Mouse (Mus musculus) hindbrain, embryonic 14.5 days (tissue): Measurements from ENCODE around the gene Gm11492. TPM values are rescaled to one million over a fixed set of nuclear protein-coding genes. Genes with fewer than 3 reads are reported as not detected.

ENCODE experiments used
- ATAC-seq: fragments of 200-750 bp; cut with Nextera tagmentation; 2 replicates; pipeline ENCODE4 v1.8.0; 2017; ENCODE audit warnings: moderate number of reproducible peaks, mild to moderate bottlenecking, moderate TSS enrichment, moderate library complexity; ENCODE audit not compliant: low FRiP score
- DNase-seq: peaks from one replicate; pipeline ENCODE4 v3.0.0-alpha.2; 2015; ENCODE audit warnings: low spot score
- H3K27ac ChIP-seq: fragments of 300-500 bp; sonication (generic); 2 replicates; pipeline ENCODE4 v1.5.1; 2014; ENCODE audit warnings: mild to moderate bottlenecking, moderate library complexity
- H3K27me3 ChIP-seq: fragments of 300-500 bp; sonication (generic); 2 replicates; pipeline ENCODE4 v1.6.1; 2014; ENCODE audit warnings: mild to moderate bottlenecking, low read length, mixed read lengths; ENCODE audit not compliant: control insufficient read depth, insufficient read depth
- H3K36me3 ChIP-seq: fragments of 300-500 bp; sonication (generic); replicated peaks from 2 replicates; pipeline ENCODE4 v1.6.1; 2014; ENCODE audit not compliant: control insufficient read depth, insufficient read depth
- H3K4me1 ChIP-seq: fragments of 300-500 bp; sonication (generic); replicated peaks from 2 replicates; pipeline ENCODE4 v1.6.1; 2014; ENCODE audit warnings: antibody characterized with exemption, low read length, mixed read lengths; ENCODE audit not compliant: control insufficient read depth, insufficient read depth
- H3K4me2 ChIP-seq: fragments of 300-500 bp; sonication (generic); replicated peaks from 2 replicates; pipeline ENCODE4 v1.6.1; 2014; ENCODE audit warnings: mild to moderate bottlenecking, moderate library complexity
- H3K4me3 ChIP-seq: fragments of 300-500 bp; sonication (generic); replicated peaks from 2 replicates; pipeline ENCODE4 v1.5.1; 2014; ENCODE audit warnings: mild to moderate bottlenecking, low read length
- H3K9ac ChIP-seq: fragments of 300-500 bp; sonication (generic); 2 replicates; pipeline ENCODE4 v1.6.1; 2014
- H3K9me3 ChIP-seq: fragments of 300-500 bp; sonication (generic); 2 replicates; pipeline ENCODE4 v1.6.1; 2016; ENCODE audit warnings: low read length; ENCODE audit not compliant: control insufficient read depth
- whole genome bisulfite sequencing: fragments of 180-500 bp; shearing (Covaris S2); extraction: QIAGEN DNeasy Blood & Tissue Kit; methylation state at CpG from one replicate; pipeline ENCODE4 v1.1.7; 2014; 5-methylcytosine and 5-hydroxymethylcytosine counted together
- polyA plus RNA-seq: library from polyadenylated mRNA; unstranded; fragments of >200 nt; fragmentation: Nextera tagmentation; extraction: Ambion mirVana; gene quantifications from 2 replicates; pipeline ENCODE4 v1.2.1, GENCODE M21; 2014

The Gm11492 gene
- polyA plus RNA-seq, 1 experiment from 2014 or later = not detected

- WGBS = 88% methylated on average over 10 of the region's 10 CpGs
- H3K27me3 ChIP-seq = no peaks in the 10 kb centered on the region
- no peaks in the 10 kb centered on the region for H3K36me3 ChIP-seq
- no peak overlapping the region for H3K27ac ChIP-seq
- ATAC-seq = no peak
- DNase-seq = no peak
- H3K4me3 ChIP-seq = no peak overlapping the region
- H3K4me2 ChIP-seq = no peak overlapping the region
- H3K9me3 ChIP-seq = no peaks in the 10 kb centered on the region
- H3K4me1 ChIP-seq = peaks cover 2% of the 10 kb centered on the region
- no peak overlapping the region for H3K9ac ChIP-seq
Observed at GRCm38 (mm10) chr11:87584711-87585505, 18.5 kb downstream of the Gm11492 start.

DNA sequence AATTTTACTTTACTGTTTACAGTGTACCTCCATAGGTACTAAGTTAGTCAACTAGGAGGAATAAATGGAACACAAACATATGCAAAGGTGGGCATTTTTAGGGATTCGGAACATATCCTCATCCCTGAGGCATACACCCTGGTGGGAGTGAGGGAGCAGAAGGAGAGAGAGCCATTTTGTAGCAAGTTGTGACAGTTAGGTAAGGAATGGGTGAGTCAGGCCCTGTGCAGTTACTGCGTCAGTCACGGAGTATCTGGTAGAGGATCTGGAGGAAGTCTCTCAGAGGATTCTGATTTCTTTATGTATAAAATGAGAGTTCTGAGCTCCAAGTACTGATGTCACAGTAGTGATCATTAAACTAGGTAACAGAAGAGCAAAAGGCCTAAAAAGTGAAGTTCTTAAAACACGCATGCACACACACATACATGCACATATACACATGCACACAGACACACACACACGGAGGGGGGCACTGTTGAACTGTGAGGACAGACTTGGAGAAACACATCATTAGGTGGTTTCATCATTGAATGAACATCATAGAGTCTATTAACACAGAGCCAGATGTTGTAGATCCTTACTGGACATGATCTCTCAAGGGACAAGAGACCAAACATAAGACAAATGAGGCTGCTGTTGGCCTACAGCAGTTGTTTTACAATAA, 20.9 kb downstream of the Gm11492 start:
- H3K4me1 ChIP-seq = peaks cover 12% of the 10 kb centered on the region
- H3K4me3 ChIP-seq = no peak overlapping the region
- H3K36me3 ChIP-seq = no peaks in the 10 kb centered on the region
- H3K4me2 ChIP-seq = no peak overlapping the region
- DNase-seq = no peak
- no peak for ATAC-seq
- WGBS = 91% methylated on average over 5 of the region's 5 CpGs
- no peak overlapping the region for H3K27ac ChIP-seq
- no peaks in the 10 kb centered on the region for H3K9me3 ChIP-seq
- no peak overlapping the region for H3K9ac ChIP-seq
- no peaks in the 10 kb centered on the region for H3K27me3 ChIP-seq

GRCm38 (mm10) chr11:87589605-87590004, 23.2 kb downstream of the Gm11492 start:
- no peaks in the 10 kb centered on the region for H3K36me3 ChIP-seq
- no peaks in the 10 kb centered on the region for H3K27me3 ChIP-seq
- no peak overlapping the region for H3K27ac ChIP-seq
- 90% methylated on average over 8 of the region's 8 CpGs for WGBS
- no peaks in the 10 kb centered on the region for H3K9me3 ChIP-seq
- no peak overlapping the region for H3K4me3 ChIP-seq
- H3K4me2 ChIP-seq = peak overlapping the region; percentile 76
- no peak for ATAC-seq
- peaks cover 20% of the 10 kb centered on the region for H3K4me1 ChIP-seq
- 0 out of 2 replicates have a peak overlapping the region, but pooled peaks have one; percentile 84 for H3K9ac ChIP-seq
- DNase-seq = no peak

GRCm38 (mm10) chr11:87590841-87591525, 24.5 kb downstream of the Gm11492 start:
- peak overlapping the region; percentile 62 for H3K4me3 ChIP-seq
- H3K27ac ChIP-seq = peak overlapping the region; percentile 92
- peaks cover 20% of the 10 kb centered on the region for H3K4me1 ChIP-seq
- 3% methylated on average over 25 of the region's 25 CpGs for WGBS
- peak; percentile 32 for DNase-seq
- peak overlapping the region; percentile 84 for H3K9ac ChIP-seq
- H3K4me2 ChIP-seq = peak overlapping the region; percentile 76
- no peaks in the 10 kb centered on the region for H3K36me3 ChIP-seq
- ATAC-seq = no peak
- H3K27me3 ChIP-seq = no peaks in the 10 kb centered on the region
- no peaks in the 10 kb centered on the region for H3K9me3 ChIP-seq

DNA sequence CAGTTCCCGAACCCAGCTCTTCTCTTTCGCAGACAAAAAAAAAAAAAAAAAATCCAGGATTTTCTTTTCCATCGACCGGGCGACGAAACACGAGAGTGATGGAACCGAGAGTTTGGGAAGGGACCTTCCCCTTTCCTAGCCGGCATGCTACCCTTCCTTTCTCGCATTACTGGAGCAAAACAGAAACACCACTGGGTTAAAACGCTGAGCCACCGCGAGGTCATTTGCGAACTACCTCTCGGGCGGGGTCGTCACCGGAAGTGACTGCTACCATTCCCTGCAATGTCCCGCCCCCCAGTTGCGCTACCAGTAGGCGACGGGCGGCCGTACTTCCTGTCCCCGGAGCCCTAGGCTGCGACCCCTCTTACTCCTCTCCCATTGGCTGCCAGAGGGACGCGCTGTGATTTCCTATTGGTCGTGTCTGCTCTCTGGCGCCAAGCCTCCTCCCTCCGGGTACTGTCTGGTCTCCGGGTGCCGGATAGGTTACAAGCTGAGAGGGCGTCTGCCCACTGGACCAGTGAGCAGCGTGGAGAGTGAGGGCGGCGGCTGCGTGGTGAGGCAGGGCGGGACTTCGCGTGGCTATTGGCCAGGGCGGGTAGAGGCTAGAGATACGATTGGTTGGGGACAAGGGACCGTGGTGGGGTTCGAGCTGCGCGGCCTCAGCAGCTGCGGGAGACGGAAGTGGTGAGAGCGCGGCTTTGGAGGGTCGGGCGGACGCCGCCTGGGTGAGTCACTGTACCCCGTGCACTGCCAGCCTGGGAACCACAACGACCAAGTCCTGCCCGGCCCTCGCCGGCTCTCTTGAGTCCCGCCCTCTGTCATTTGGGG, 25.3 kb downstream of the Gm11492 start, which contains the start of gene Mtmr4:
Gene Mtmr4, plus strand, starts transcription at position 637 of the 828 bp plus-strand sequence.
- H3K4me3 ChIP-seq = peak within 1 kb of the TSS; percentile 62
- H3K27ac ChIP-seq = peak within 1 kb of the TSS; percentile 92
- WGBS = under 1% methylated on average over 61 of the region's 61 CpGs
- DNase-seq = peak; percentile 96
- H3K4me1 ChIP-seq = peaks cover 25% of the 10 kb centered on the region
- peak within 1 kb of the TSS; percentile 81 for H3K4me2 ChIP-seq
- no peaks in the 10 kb centered on the region for H3K9me3 ChIP-seq
- ATAC-seq = peak; percentile 97
- no peaks in the 10 kb centered on the region for H3K27me3 ChIP-seq
- peak within 1 kb of the TSS; percentile 84 for H3K9ac ChIP-seq
- H3K36me3 ChIP-seq = no peaks in the 10 kb centered on the region

- no peak for ATAC-seq
Observed at GRCm38 (mm10) chr11:87592354-87592695, 25.9 kb downstream of the Gm11492 start.

DNA sequence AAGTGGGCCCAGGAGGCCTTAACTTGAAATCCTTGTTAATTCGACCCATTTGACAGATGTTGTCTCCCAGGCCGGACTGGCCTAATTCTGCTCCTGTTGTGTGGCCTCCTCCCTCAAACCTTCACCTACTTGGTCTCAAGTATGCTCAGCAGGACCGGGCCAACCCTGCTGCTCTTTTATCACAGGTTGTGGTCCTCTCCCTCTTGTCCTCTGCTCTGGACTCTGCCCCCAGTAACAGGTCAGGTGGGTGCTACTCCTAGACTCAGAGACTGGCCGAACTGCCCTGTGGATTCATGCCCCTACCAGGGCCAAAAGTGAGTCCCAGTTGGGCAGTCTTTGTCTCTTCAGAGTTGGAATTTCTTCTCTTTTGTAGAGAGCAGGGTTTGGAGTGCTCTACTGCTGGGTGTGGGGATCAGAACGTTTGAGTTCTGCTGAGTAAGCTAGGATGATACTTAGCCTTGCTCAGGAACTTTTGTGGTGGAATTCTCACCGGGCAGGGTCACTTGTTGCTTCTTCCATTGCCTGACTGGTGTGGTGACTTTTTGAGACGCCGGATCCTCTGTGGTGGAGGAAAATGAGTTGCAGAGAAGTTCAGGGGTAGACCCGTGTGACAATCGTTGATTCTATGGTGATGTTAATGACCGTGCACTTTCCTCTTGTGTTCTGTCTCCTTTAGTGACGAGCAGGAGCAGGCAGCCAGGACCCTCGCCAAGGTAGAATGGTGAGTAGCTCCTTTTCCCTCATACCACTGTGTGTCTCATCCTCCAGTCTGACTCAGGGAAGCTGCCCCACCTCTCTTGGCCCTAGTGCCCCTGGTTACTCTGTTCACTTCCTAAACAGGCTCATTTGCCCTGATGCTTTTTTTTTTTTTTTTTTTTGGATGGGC, 26.5 kb downstream of the Gm11492 start:
- Histone ChIP-seq H3K9ac (peak overlapping the region; percentile 68), H3K4me1 (peaks cover 32% of the 10 kb centered on the region), H3K4me3 (peak overlapping the region; percentile 62), H3K4me2 (peak overlapping the region; percentile 81), H3K36me3 (peaks cover 9% of the 10 kb centered on the region), H3K27me3 (no peaks in the 10 kb centered on the region), H3K27ac (peak overlapping the region; percentile 91; the same call in 1 of the 2 replicates), H3K9me3 (no peaks in the 10 kb centered on the region)
- no peak for DNase-seq
- no peak for ATAC-seq
- 31% methylated on average over 13 of the region's 13 CpGs for WGBS

More at GRCm38 (mm10) chr11:87592354-87592695, 25.9 kb downstream of the Gm11492 start:
- Histone ChIP-seq H3K9ac (peak overlapping the region; percentile 68), H3K27me3 (no peaks in the 10 kb centered on the region), H3K36me3 (peaks cover 3% of the 10 kb centered on the region), H3K4me1 (peaks cover 31% of the 10 kb centered on the region), H3K27ac (peak overlapping the region; percentile 91), H3K9me3 (no peaks in the 10 kb centered on the region), H3K4me3 (peak overlapping the region; percentile 62), H3K4me2 (peak overlapping the region; percentile 81)
- WGBS = 0% methylated on average over 12 of the region's 15 CpGs
- DNase-seq = no peak

GRCm38 (mm10) chr11:87595327-87595841, 28.9 kb downstream of the Gm11492 start:
- Histone ChIP-seq H3K9me3 (no peaks in the 10 kb centered on the region), H3K4me1 (peaks cover 25% of the 10 kb centered on the region), H3K27me3 (no peaks in the 10 kb centered on the region), H3K4me2 (peak overlapping the region; percentile 88), H3K27ac (peak overlapping the region; percentile 92), H3K36me3 (peaks cover 33% of the 10 kb centered on the region), H3K4me3 (peak overlapping the region; percentile 94), H3K9ac (peak overlapping the region; percentile 99)
- DNase-seq = peak; percentile 83
- WGBS = under 1% methylated on average over 24 of the region's 37 CpGs
- ATAC-seq = peak; percentile 64
